Mouse (Mus musculus) left cerebral cortex, adult 18-20 months (tissue): ENCODE measurements around the gene Tnip3. TPM values are rescaled to one million over a fixed set of nuclear protein-coding genes. Genes with fewer than 3 reads are reported as not detected.

Experiments used
- DNase-seq, 2 experiments: peaks; one replicate each; pipeline ENCODE4 v3.0.0; 2021 to 2022; ENCODE audit warnings: low spot score in 2 of 2, mixed read lengths in 1 of 2
- total RNA-seq, 2 experiments: library from RNA; stranded (reverse); gene quantifications; 2 replicates each; pipeline ENCODE4 v1.2.3; 2021

Gene Tnip3
- total RNA-seq, 2 experiments from 2014 or later = 0.21 TPM; not detected in 1

- peak; percentile 74 to 75 for DNase-seq
Observed at GRCm38 (mm10) chr6:65584870-65585332, 59.8 kb downstream of the Tnip3 start.

DNA sequence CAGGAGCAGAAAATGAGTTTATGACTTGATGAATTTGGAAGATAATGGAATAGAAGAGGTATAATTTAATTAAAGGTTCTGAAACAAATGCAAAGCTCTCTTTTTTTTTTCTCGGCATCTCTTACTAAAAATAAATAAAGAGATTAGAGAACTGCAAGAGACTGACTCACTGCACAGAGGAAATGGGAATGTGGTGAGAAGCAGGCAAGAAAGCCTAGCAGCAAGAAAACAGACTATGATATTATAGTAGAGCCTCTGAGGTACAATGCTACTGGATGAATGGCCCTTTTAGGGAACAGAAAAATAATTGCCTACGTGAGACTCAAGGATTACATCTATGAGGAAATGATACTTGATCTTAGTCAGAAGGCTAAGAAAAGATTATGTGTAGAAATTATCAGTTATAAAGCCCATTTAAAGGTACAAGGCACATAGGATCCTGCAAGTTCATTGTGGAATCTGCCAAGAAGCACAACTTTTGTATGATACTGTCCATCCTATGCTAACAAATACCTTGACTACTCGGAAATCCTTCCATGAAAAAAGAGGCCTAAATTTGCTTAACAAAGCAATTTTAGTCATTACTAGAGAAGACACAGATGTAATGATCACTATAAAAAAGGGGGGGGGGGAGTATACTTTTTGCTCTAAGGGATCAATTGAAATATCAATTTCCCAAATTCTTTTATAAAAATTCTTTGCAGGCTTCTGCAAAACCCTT lies 60.4 kb downstream of the Tnip3 start:
- no peak for DNase-seq

- DNase-seq = no peak
Observed at GRCm38 (mm10) chr6:65588847-65589246, 63.7 kb downstream of the Tnip3 start.

- DNase-seq = no peak
Observed at GRCm38 (mm10) chr6:65590018-65590417, 64.9 kb downstream of the Tnip3 start.

GRCm38 (mm10) chr6:65594171-65594570 lies 69.1 kb downstream of the Tnip3 start:
- no peak for DNase-seq

GRCm38 (mm10) chr6:65595371-65595770 lies 70.3 kb downstream of the Tnip3 start:
- no peak for DNase-seq

- DNase-seq = no peak
Observed at GRCm38 (mm10) chr6:65597056-65597818, 72.1 kb downstream of the Tnip3 start.

DNA sequence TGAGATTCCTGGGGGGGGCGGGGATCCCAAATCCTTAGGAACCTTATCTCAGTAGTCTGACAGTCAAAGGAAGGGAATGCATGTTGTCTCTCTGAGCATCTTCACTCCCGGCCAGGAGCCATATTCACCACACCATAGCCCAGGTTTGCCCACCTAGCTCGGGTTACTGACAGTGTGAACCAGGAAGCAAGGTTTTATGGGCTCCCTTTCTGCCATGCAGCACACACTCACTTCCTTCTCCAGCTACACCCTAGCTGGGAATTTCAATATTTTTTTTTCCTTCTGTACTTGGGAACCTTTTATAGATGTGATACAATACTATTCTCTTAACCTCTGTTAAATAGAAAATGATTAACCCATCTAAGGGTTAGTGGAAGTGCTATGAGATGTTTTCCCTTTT lies 73.4 kb downstream of the Tnip3 start:
- no peak for DNase-seq

DNA sequence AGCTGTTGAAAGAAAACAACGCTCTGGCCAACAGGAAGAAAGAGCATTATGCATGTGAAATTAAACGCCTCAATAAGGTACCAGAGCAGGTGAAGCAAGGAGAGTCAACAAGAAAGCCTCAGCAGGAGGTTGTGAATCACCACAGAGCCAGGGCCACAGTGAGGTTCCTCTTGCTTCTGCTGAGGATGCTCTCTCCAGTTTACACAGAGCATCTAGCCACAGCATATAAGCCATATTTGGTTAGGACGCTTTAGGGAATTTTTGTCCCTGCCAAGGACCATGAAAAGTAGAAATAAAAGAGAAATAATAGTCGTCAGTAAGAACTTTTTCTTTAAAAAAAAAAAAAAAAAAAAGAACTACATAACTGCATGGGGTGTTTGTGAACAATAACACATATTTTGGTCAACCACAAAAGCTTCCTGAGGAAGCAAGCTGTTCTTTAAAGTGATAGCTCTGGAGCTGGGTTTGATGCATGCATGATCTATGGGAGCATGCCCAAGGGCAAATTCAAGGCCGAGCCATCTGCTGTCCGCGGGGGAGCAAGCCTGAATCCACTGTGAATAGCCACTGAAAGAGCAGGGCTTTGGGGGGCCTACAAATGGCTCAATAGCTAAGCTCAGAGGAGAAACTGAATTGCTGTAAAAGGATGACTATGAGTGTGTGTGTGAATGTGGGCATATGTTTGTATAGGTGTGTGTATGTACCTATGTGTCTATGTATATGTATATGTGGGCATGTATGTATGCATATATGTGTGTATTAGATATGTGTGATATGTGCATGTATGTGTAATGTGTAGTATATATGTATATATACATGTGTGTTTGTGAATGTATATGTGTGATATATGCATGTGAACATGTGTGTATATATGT lies 75.0 kb downstream of the Tnip3 start:
- no peak for DNase-seq

GRCm38 (mm10) chr6:65600887-65601286 lies 75.8 kb downstream of the Tnip3 start:
- no peak for DNase-seq

DNA sequence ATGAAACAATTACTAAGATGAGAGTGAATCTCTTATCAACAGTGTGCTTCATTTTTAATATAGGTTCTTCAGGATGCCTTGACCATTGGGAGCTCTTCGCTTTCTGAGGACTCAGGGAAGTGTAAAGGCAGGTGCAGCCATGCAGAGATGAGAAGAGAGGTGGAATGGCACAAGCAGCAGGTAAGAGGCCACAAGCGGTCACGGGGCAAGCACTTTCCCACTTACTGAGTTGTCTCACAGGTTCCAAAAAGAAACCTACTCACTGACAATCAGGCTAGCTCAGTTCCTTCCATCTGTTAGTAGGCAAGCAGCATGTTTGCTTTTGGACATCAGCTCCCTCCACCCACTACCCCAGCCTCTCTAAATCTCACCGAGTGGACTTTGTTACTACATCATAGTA lies 80.7 kb downstream of the Tnip3 start:
- DNase-seq = no peak

GRCm38 (mm10) chr6:65606946-65607345 lies 81.8 kb downstream of the Tnip3 start:
- DNase-seq = no peak

- DNase-seq = no peak
Observed at GRCm38 (mm10) chr6:65611834-65612233, 86.7 kb downstream of the Tnip3 start.

DNA sequence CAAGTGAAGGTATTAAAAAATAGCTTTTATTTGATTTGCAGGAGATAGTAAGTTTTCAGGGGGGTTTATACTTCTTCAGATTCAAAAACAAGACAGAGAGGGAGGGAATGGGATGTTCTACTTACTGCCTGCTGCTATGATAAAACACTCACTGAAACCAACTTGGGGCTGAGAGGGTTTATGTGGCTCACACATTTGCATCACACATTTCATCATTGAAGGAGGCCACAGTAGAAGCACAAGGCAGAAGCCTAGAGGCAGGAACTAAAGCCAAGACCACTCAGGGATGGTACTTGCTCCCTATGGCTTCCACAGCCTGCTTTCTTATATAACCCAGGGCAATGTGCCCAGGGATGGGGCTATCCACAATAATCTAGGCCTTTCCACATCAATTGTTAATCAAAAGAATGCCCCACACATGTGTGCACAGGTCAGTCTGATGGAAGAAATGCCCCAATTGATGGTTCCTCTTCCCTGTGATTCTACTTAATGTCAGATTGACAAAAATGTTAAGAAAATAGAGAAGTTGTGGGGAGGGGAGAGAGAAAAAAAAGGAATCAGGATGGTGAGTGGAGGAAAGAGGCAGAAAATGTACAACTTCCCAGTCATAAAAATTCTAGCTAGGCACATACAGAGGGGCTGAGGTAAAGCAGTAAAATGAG lies 88.9 kb downstream of the Tnip3 start:
- DNase-seq = no peak

GRCm38 (mm10) chr6:65615641-65616040 lies 90.5 kb downstream of the Tnip3 start:
- DNase-seq = no peak

DNA sequence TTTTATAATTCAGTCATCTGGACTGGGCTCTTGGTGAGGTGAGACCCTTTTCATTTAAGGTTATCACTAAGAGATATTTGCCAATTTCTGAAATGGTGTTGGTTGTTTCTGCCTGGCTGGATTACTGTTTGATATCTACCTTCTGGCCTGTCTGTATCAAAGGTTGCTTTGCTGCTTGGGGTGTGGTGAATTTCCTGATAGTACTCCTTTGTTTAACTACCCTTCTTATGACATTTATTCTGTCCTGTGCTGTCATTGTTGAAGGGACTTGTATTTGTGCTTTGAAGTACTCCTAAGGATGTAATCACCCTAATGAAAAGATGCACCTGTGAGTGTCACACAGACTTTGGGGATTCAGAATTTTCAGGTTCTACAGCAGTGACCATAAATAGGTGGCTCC lies 96.1 kb downstream of the Tnip3 start:
- DNase-seq = no peak

DNA sequence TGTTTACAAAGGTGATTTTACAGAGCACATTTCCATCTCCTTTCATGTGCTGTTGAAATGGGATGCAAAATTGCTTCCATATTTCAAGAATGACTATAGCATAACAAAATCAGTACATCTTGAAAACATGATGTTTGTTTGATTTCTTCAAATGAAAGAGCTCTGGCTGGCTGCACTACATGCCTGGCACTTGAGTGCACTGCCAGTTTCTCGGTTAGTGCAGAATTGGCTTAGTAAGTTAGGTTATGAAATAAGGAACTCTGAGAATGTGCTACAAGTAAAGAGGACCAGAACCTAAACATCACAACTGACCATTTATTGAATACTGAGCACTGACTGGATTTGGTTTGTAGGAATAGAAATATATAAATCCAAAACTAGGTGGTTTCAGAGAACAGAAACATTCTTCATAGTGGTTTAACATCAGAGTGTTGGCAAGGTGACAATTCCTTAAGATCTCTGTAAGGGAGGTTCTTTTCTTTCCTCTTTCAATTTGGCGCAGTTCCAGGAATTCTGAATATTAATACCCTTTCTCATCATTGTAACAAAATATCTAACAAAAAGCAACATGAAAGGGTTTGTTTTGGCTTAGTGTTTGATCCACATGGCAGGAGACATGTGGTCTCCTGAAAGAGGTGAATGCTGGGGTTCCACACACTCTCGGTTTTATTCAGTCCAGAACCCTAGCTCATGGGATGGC lies 98.1 kb downstream of the Tnip3 start:
- no peak for DNase-seq

DNA sequence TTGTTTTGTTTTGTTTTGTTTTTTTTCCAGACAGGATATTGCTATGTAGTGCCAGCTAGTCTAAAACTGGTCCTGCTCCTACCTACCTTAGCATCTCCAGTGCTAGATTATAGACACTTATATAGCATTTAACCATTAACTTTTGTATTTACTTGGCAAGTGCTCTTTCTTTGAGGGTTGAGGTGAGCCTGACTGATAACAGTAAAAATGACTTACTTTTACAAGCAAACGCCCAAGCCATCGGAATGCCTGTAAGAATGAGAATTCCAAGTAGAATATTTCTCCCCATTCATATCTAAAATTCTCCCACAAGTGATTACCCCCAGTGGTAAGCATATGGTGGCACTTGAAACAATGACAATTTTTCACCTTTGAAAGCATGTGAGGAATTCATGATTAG lies 105.5 kb downstream of the Tnip3 start:
- no peak for DNase-seq

DNA sequence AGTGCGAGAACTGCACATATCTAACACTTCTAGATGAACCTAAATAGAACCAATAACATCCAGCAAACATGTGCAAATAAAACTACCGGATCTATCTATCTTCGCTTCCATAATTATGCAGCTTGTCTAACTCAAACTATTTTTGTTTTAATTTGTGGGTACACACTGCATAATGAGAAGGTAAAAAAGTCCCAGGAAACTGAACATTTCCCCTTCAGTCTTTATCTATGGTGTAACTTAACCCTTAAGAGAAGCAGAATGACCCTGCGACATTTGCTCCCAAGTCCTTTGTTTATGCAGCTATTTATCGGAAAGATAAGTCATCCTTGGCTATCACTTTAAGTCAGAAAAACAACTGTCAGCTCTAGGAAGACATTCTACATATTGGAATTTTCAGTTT lies 107.1 kb downstream of the Tnip3 start:
- DNase-seq = no peak

- DNase-seq = no peak
Observed at GRCm38 (mm10) chr6:65642431-65642830, 117.3 kb downstream of the Tnip3 start.
